Mouse (Mus musculus): Measurements from ENCODE around the gene Uvrag.

Gene Uvrag

GRCm38 (mm10) chr7:98916581-98916980 lies 224.4 kb downstream of the Uvrag start:
- DNase-seq, result no peak

DNA sequence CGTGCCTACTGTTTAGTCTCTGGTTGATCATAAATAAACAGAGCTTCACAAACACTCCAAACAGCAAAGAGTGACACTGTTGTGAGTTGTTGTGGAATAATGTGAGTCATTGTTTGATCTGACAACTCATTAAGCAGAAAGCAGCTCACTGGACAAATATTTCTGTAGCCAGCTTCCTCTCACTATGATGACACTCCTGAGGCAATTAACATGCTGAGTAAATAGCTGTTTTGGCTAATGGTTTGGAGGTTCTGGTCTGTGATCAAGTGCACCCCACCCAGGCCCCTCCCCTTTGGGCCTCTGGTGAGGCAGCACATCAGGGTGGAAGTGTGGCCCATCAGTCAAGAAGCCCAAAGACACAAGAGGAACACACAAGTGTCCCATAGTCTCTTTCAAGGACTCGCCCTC lies 228.0 kb downstream of the Uvrag start:
- peak; percentile 53 for DNase-seq

DNA sequence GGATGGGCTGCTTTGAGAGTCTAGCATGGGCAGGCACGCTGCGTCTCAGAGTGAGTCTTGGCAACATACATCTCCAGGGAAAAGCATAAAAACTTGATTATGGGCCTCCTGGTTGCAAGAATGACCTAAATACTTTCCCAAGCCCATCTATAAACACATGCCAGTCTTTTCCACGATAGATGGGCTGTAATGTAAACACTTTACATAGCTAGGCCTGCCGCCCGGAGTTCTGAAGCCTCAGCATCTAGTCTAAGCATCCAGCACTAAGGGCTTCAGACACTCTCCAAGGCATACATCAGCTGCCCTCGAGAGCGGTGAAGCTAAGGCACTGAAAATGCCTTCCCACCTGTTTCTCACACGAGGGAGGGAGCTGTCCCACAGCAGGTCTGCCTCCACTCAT lies 229.7 kb downstream of the Uvrag start:
- DNase-seq, result no peak

GRCm38 (mm10) chr7:98910712-98911111 lies 230.2 kb downstream of the Uvrag start:
- no peak for DNase-seq

DNA sequence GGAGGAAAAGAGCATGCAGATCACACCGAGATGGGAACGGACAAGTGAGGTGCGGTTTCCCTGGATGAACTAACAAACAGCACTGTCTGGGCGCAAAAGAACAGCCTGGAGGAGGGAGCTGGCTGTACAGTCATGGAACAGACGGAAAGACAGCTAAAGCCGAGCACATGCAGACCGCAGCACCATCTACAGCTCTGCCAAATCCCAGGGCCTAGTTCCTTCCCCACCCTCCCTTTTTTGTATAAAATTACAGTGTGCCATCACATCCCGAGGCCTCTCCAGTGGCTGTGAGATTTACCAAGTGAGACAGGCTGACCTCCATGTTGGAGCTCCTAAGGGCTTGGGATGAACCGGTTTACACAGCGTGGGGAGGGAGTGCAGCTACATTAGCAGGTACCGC lies 230.8 kb downstream of the Uvrag start:
- peak; percentile 27 for DNase-seq

GRCm38 (mm10) chr7:98907476-98907875 lies 233.5 kb downstream of the Uvrag start:
- no peak for DNase-seq

GRCm38 (mm10) chr7:98904659-98905362 lies 236.1 kb downstream of the Uvrag start:
- no peak for DNase-seq

GRCm38 (mm10) chr7:98903884-98904283 lies 237.1 kb downstream of the Uvrag start:
- DNase-seq, result no peak

- DNase-seq, result no peak
Measured at GRCm38 (mm10) chr7:98901120-98901519, 239.8 kb downstream of the Uvrag start.

- DNase-seq, result no peak
Measured at GRCm38 (mm10) chr7:98899815-98900214, 241.1 kb downstream of the Uvrag start.

- DNase-seq, result no peak
Measured at GRCm38 (mm10) chr7:98897323-98897722, 243.6 kb downstream of the Uvrag start.

DNA sequence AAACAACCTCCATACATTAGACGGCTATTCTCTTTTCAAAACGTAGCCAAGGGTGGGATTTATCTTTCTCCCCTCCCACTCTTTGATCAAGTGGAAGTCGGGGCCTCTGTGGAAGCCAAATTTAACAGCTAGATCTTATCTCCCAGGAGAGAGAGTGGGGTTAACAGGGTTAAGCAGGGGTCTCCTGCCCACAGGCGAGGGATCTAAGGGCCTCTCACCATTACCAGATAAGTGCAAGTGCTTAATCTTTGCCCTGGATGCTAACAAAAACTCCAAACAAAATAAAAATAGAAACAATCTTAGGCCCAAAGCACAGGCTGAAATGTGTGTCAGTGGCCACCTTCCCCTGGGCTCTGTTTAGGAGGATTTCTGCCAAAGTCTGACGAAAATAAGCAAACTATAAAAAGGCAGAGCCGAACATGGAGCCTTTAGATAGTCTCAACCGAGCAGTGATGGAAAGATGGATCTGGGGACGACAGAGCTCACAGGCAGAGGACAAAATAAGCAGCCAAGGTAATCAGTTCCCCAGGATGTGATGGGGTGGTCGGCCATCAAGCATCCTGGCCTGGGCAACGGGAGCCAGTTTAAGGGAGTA lies 245.3 kb downstream of the Uvrag start:
- no peak for DNase-seq

DNA sequence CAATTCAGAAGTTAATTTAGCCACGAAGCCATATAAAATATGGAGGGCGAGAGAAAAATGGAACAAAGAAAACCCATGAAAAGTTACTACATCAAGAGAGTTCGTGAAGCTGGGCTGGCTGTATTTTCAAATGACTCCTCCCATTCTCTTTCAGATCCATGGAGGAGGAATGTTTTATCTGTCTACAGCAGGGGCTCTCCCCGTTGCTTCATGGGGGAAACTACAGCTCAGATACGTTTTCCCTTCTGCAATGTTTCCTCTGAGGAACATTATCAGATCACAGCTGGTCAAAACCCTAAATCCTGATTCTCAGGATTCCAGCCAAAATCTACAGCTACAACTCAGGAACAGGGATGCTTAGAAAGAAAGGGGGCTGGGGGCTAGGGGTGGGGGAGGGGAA lies 246.2 kb downstream of the Uvrag start:
- no peak for DNase-seq

DNA sequence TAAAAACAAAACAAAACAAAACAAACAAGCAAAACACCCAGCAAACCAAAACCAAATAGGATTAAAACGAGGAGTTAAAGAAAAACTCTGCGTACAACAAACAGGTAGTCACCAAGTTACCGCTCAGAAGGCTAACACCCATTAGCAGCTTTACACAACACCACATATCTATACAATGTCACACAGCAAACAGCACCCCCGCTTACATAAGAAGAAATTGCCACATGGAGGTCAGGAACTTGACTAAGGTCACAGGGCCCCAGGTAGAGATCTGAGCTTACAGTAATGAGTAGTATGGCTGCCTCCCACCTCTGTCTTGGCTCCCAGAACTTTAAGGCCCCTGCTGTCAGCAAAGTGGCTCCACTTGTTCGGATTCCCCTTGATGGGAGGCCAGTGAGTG lies 246.6 kb downstream of the Uvrag start:
- DNase-seq, result no peak

GRCm38 (mm10) chr7:98893144-98893543 lies 247.8 kb downstream of the Uvrag start:
- no peak for DNase-seq

DNA sequence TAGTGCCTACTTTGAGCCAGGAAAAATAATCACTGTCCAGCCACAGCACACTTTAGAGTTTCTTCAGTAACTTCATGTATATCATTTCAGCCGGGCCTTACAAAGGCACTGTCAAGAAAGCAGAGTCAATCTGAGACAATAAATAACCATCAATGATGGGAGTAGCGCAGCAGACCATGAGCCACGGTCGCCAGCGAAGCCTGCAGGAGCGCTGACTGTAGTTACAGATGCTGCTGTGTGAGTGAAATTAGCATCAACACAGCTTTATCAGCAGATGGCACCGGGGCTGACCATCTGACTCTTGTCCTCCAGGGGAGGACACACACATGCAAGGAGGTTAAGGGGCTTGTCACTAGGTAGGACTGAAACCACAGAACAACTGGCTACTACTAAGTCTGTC lies 251.7 kb downstream of the Uvrag start:
- DNase-seq, result no peak

GRCm38 (mm10) chr7:98888810-98889209 lies 252.1 kb downstream of the Uvrag start:
- DNase-seq, result peak; percentile 65

DNA sequence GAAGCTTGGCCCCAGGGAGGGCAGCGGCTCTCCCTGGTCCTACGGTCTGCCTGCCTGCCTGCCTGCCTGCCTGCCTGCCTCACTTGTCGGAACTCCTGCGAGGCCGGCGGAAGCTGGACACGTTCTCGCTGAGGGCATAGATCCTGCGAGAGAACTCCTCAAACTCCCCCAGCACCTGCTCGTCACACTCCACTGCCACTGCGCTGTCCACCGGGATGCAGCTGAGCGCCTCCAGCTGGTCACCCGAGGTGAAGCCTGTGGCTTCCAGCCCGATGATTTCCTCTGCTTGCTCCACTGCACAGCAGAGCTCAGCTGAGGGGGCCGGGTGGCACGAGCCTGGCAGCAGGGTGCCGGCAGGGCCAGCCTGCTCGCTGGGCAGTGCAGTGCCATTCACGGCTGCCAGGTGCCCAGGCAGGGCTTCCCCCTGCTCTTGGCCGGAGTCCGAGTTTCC lies 253.1 kb downstream of the Uvrag start:
- peak; percentile 88 for DNase-seq

DNA sequence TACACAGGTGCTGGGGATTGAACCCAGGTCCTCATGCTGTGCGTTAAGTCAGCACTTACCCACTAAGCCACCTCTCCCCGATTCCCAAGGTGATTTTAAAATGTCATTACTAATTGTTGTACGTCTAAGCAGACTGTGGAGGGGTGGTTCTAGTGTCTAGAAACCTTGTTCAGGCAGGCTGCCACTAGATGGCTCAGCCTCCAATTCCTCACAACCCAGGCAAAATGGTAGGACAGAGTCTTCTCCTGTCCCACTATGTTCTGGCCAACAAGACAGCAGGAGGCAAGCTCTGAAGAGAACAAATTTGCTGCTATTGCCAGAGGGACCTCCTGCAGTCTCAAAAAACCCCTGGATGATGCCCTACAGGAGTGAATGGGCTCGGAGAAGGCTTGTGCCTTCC lies 259.1 kb downstream of the Uvrag start:
- no peak for DNase-seq

DNA sequence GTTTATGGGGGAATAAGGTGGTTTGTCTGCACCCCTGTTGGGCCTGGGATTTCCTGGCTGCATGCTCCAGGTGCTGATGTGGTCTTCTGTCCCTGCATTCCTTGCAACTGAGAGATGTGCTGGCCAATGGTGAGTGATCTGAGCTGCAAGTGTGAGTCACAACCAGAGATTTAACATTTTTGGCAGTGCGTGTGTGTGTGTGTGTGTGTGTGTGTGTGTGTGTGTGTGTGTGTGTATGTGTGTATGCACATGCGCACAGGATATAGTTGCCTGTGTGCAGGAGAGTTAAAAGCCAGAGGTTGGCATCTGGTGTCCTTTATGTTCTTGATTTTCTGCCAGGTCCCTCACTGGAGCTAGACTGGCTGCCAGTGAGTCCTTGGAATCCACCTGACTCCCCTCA lies 261.8 kb downstream of the Uvrag start:
- no peak for DNase-seq

GRCm38 (mm10) chr7:98876119-98876518 lies 264.8 kb downstream of the Uvrag start:
- peak; percentile 51 for DNase-seq

GRCm38 (mm10) chr7:98875390-98875990 lies 265.5 kb downstream of the Uvrag start:
- no peak for DNase-seq

GRCm38 (mm10) chr7:98874411-98874951 lies 266.5 kb downstream of the Uvrag start:
- no peak for DNase-seq

DNA sequence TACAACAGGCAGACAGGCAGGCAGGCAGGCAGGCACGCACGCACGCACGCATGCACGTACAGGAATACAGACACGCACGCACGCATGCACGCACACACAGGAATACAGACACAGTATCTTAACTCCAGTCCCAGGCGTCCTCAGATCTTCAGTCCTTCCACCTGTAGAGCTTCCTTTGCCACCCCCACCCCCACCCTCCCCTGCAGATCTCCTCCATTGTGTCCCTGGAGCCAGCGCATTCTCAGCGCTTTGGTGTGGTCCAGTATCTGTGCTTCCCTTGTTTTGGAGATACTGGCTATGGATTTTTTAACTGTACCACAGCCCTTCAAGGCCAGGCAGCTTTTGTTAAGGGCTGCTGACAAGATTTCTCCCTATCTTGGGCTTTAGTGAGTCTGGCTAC lies 267.6 kb downstream of the Uvrag start:
- no peak for DNase-seq

Data from retina, postnatal 1 day (tissue).